Mouse (Mus musculus) thymus, adult 2 months (tissue): ENCODE measurements around the gene Cnot6l.

Experiments used
- CTCF ChIP-seq: fragments of 200-500 bp; IDR thresholded peaks from 2 replicates; pipeline ENCODE4 v1.5.1; 2012; ENCODE audit warnings: mild to moderate bottlenecking, control low read depth, low read length, moderate library complexity, borderline replicate concordance; ENCODE audit not compliant: control insufficient read depth, poor library complexity, insufficient read depth; ENCODE audit errors: extremely low read depth
- POLR2A ChIP-seq: fragments of 200-500 bp; IDR thresholded peaks from 2 replicates; pipeline ENCODE4 v1.6.1; 2012; ENCODE audit warnings: mild to moderate bottlenecking, low read length, control low read depth, moderate library complexity; ENCODE audit not compliant: control insufficient read depth, poor library complexity, insufficient read depth; ENCODE audit errors: extremely low read depth

DNA sequence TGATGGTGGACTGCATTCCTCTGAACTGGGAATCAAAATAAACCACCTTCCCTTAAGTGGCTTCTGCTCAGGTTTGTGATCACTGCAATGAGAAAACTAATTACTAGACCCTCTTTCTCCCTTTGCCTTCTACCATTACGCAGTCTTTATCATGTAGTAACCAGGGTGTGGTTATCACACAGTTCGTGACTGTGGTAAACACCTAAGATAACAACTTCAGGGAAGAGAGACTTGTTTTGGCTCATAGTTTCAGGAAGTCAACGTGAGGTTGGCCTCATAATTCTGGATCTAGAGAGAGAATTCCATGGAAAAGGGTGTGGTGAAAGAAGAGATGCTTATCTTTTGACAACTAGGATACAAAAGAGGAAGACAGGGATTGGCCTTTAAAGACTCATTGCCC is 36.3 kb upstream of the Cnot6l start:
- TF ChIP-seq POLR2A (no peak), CTCF (no peak)
